Mouse (Mus musculus) heart, adult 8-10 months (tissue): ENCODE results near the gene Gm525. TPM values are rescaled to one million over a fixed set of nuclear protein-coding genes. Genes with fewer than 3 reads are reported as not detected.
A peak's percentile ranks its signal among the peaks of the same experiment; 100 is the strongest.
"Not testable (repeated sequence)": the region's sequence is repeated elsewhere in the genome, so short reads cannot be mapped to it uniquely, and the experiment has no call there.

ENCODE experiments used
- DNase-seq: peaks from one replicate; pipeline ENCODE4 v3.0.0; 2022; ENCODE audit warnings: low spot score
- total RNA-seq, 4 experiments: library from RNA; stranded (reverse); gene quantifications; 2 replicates each; pipeline ENCODE4 v1.2.4; 2022

The Gm525 gene
- total RNA-seq, 4 experiments from 2014 or later = 0.60 TPM; not detected in 3

- not testable (repeated sequence) for DNase-seq
Observed at GRCm38 (mm10) chr11:89097292-89097691, 23.7 kb downstream of the Gm525 start.

- DNase-seq = no peak
Observed at GRCm38 (mm10) chr11:89098083-89098835, 24.6 kb downstream of the Gm525 start.

DNA sequence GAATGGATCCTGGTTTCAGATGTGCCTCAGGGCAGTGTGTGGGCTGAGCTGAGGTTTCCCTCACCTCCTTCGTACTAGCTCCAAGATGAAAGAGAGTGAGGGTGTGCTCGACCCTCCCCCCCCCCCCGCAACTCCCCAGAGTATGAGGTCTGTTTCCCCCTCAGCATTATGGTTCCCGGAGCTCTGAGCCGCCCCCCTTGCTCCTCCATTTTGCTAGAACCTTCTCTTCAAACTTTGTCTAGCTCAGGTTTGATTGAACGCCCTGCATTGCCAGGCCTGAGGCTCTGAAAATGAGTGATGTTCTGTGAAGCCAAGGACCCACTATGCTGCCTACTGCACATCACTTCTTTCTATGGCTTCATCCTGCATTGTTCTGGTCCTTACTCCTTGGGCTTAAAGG is 25.3 kb downstream of the Gm525 start:
- DNase-seq = no peak

GRCm38 (mm10) chr11:89100403-89100802 is 26.8 kb downstream of the Gm525 start:
- peak; percentile 91 for DNase-seq

DNA sequence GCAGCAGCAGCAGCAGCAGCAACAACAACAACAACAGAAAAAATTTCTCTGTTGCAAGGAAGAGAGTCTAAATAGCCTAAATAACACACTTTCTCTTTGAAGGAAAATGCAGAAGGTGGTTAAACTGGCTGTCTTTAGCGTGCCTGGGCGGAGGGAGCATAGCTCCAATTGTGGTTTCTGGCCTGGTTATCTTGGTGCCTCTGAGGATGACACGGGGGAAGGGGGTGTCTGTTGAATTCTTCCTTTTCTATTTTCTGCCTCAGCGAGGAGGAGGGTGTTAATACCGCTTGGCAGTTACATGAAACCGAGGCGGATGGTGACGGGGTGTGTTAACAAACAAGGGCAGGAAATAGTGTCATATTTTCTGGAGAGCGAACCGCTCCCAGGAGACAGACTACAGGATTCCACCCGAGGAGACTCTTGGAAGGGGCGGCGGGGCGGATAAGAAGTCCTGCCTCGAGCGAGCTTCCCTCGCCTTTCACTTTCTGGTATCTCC is 27.2 kb downstream of the Gm525 start:
- peak; percentile 84 for DNase-seq

GRCm38 (mm10) chr11:89103166-89103565 is 29.5 kb downstream of the Gm525 start:
- peak; percentile 42 for DNase-seq

DNA sequence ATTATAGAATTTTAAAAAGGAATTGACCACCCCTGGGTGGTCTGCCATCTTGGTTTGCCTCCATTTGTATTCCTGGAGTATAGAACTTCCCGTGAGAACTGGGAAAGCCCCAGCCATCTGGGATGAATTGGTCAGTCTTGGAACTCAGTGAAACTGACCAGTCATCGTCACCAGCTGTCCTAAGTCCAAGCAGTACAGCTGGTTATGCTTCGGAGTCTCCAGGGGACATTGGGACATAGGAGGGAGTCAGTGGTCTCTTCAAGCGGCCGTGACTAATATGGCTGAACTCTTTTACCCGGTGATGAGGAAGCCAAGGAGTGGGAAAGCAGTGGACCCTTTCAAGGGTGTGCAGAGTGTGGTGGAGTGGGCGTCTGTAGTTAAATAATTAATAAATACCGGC is 31.6 kb downstream of the Gm525 start:
- DNase-seq = peak; percentile 39

DNA sequence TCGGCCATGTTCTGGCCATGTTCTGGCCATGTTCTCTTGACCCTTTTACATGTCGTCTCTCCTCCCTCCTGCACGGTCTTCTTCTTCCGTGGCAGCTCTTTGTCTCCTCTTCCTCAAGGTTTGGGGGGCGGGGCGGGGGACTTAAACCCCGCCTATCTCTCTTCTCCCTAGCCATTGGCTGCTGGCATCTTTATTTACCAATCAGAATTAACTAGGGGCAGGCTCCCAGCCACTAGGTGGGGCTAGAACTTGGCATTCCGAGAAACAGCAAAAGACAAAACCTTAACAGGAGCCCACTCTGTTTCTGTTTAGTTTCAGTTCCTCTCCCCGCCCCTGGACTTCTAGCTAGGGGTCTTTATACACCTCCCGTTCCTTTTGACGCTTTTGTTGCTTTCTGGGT is 32.2 kb downstream of the Gm525 start:
- DNase-seq = no peak

DNA sequence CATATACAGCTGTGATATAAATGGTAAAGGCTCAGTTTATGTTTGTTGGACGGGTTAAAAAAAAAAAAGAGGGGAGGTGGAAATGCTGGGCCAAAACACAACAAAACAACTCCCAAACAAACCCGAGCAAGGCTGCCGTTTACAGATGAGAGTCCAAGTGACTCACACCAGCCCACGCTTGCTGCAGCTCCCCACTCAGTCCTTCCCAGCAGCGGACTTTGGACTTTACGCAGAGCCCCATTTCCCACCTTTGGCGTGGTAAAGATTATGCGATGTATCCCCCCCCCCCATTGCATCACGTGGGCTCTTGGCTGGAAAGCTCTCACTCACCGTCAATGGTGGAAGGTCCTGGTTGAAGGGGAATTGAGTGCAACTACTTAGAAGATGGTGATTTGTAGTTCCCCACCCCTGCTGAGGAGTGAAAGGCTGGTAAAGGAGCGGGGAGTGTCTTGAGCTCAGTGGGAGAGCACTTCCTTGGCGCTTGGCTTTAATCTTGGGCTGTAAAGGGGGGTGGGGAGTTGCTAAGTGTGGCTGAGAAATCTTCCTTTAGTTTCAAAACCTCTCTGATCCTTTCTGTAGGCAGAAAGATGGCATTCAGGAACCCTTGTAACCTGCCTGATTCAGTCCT is 33.7 kb downstream of the Gm525 start:
- DNase-seq = no peak

DNA sequence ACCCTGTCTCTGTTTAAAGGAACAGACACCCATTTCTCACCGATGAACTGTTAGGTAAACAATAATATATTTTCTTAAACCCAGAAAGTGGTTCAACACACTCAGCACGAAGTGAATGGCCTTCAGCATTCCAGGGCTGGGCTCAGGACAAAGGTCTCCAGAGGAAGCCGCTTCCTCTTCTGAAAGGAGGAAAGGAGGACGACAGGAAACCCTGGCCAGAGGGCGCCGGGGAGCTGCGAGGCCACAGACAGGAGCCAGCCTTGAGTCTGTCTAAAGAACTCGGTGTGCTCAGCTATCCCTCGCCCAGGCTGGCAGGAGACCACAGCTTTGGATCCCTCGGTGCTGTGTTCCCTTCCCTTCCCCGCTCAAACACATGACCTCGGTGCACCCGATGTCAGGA is 50.8 kb downstream of the Gm525 start:
- DNase-seq = no peak

- DNase-seq = no peak
Observed at GRCm38 (mm10) chr11:89130856-89131255, 57.2 kb downstream of the Gm525 start.

DNA sequence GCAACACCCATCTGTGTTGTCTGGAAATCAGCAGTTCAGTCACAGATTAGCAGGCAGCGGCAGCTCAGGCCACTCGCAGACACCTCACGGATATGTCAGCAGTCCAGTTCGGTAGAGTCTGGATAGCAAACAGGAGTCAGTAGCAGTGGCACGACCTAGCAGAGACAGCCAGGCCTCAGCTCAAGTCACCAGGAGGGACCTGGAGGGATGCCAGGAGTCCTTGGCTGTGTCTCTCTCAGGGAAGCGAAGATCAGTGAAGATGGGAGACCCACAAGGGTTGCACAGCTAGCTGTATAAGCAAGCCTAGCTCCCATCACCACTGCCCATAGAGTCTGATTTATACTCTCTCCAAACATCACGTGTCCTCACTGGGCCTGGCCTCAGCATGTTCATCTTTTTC is 58.8 kb downstream of the Gm525 start:
- no peak for DNase-seq

- no peak for DNase-seq
Observed at GRCm38 (mm10) chr11:89134211-89134610, 60.6 kb downstream of the Gm525 start.

- DNase-seq = no peak
Observed at GRCm38 (mm10) chr11:89137915-89138314, 64.3 kb downstream of the Gm525 start.

Other genes starting within 250 kb of the Gm525 start
- 100 to 1,000 TPM; 113 to 148 (median 138) TPM for gene Akap1, start 209.3 kb upstream of the Gm525 start, total RNA-seq
- 10 to 100 TPM; 11.8 to 13.1 (median 12.8) TPM for gene Scpep1, start 118.4 kb upstream of the Gm525 start, total RNA-seq
- not detected for gene Elobl, start 106.9 kb upstream of the Gm525 start, total RNA-seq
- gene Coil, start 103.6 kb upstream of the Gm525 start, total RNA-seq = 1 to 10 TPM; 4.2 to 5.4 (median 4.8) TPM
- gene Trim25, start 74.5 kb upstream of the Gm525 start, total RNA-seq = 10 to 100 TPM; 16.8 to 21.3 (median 17.1) TPM
- 10 to 100 TPM in 2 of 4 experiments, 1 to 10 TPM in 2; 7.6 to 14.8 (median 11.0) TPM for gene Dgke, start 7.0 kb upstream of the Gm525 start, total RNA-seq
- under 1 TPM in 3 of 4 experiments, not detected in 1; 0.19 to 0.52 (median 0.52) TPM for gene Nog, start 228.5 kb downstream of the Gm525 start, total RNA-seq